Mouse (Mus musculus) c-Kit-negative CD71-positive TER-119-positive erythroid progenitor cells, embryonic 14.5 days (primary cell): ENCODE measurements around the gene Ntan1.
"Not testable (repeated sequence)": the region's sequence is repeated elsewhere in the genome, so short reads cannot be mapped to it uniquely, and the experiment has no call there.

Experiments
- DNase-seq: peaks from one replicate; pipeline ENCODE4 v3.0.0-alpha.2; 2013; ENCODE audit warnings: low read depth, low spot score

Ntan1 gene

GRCm38 (mm10) chr16:13818560-13819393, at the start of gene Ntan1:
Gene Ntan1 (plus strand): TSS chr16:13818845.
- DNase-seq: peak; percentile 90

- not testable (repeated sequence) for DNase-seq
Measured at GRCm38 (mm10) chr16:13771603-13772002, 47.0 kb upstream of the Ntan1 start.

- not testable (repeated sequence) for DNase-seq
Measured at GRCm38 (mm10) chr16:13772051-13772450, 46.6 kb upstream of the Ntan1 start.

GRCm38 (mm10) chr16:13774011-13774410, 44.6 kb upstream of the Ntan1 start:
- not testable (repeated sequence) for DNase-seq

GRCm38 (mm10) chr16:13774651-13775050, 44.0 kb upstream of the Ntan1 start:
- DNase-seq: not testable (repeated sequence)

GRCm38 (mm10) chr16:13780353-13781036, 38.1 kb upstream of the Ntan1 start, which contains the start of gene Rrn3:
Gene Rrn3 (plus strand): TSS chr16:13780708.
- peak; percentile 65 for DNase-seq

GRCm38 (mm10) chr16:13781216-13781615, 37.4 kb upstream of the Ntan1 start:
- DNase-seq: no peak

- DNase-seq: no peak
Measured at GRCm38 (mm10) chr16:13785932-13786331, 32.7 kb upstream of the Ntan1 start.

GRCm38 (mm10) chr16:13793441-13793840, 25.2 kb upstream of the Ntan1 start:
- DNase-seq: not testable (repeated sequence)

GRCm38 (mm10) chr16:13796746-13797175, 21.9 kb upstream of the Ntan1 start:
- no peak for DNase-seq

- DNase-seq: no peak
Measured at GRCm38 (mm10) chr16:13801231-13801630, 17.4 kb upstream of the Ntan1 start.

GRCm38 (mm10) chr16:13804666-13805065, 14.0 kb upstream of the Ntan1 start:
- DNase-seq: no peak

- no peak for DNase-seq
Measured at GRCm38 (mm10) chr16:13807616-13808015, 11.0 kb upstream of the Ntan1 start.

GRCm38 (mm10) chr16:13808410-13808809, 10.2 kb upstream of the Ntan1 start:
- no peak for DNase-seq

- DNase-seq: no peak
Measured at GRCm38 (mm10) chr16:13812152-13812551, 6.5 kb upstream of the Ntan1 start.

- DNase-seq: no peak
Measured at GRCm38 (mm10) chr16:13813200-13813599, 5.4 kb upstream of the Ntan1 start.

GRCm38 (mm10) chr16:13819394-13819743, 724 bp downstream of the Ntan1 start:
- DNase-seq: no peak

- DNase-seq: peak; percentile 15
Measured at GRCm38 (mm10) chr16:13819806-13820500, 1.3 kb downstream of the Ntan1 start.

GRCm38 (mm10) chr16:13820771-13821170, 2.1 kb downstream of the Ntan1 start:
- DNase-seq: no peak

- DNase-seq: no peak
Measured at GRCm38 (mm10) chr16:13825781-13826490, 7.3 kb downstream of the Ntan1 start.

- DNase-seq: no peak
Measured at GRCm38 (mm10) chr16:13826511-13826910, 7.9 kb downstream of the Ntan1 start.
